Mouse (Mus musculus) cerebellum, adult 2 months (tissue): ENCODE data around the gene Nr1h2. TPM values are rescaled to one million over a fixed set of nuclear protein-coding genes. Genes with fewer than 3 reads are reported as not detected.
A peak's percentile ranks its signal among the peaks of the same experiment; 100 is the strongest.

Experiments used
- DNase-seq, 2 experiments: peaks; one replicate each; pipeline ENCODE4 v3.0.0; 2021
- H3K27ac ChIP-seq: fragments of 200-500 bp; 2 replicates; pipeline ENCODE4 v1.5.1; 2012; ENCODE audit warnings: low read length, control low read depth, inconsistent platforms; ENCODE audit not compliant: insufficient read depth
- H3K27me3 ChIP-seq: fragments of 200-500 bp; 2 replicates; pipeline ENCODE4 v1.6.1; 2012; ENCODE audit warnings: inconsistent platforms, mild to moderate bottlenecking, low read length, moderate library complexity; ENCODE audit not compliant: control insufficient read depth, insufficient read depth
- H3K4me1 ChIP-seq: fragments of 200-500 bp; 2 replicates; pipeline ENCODE4 v1.6.1; 2011; ENCODE audit warnings: low read length; ENCODE audit not compliant: control insufficient read depth, insufficient read depth
- H3K4me3 ChIP-seq: fragments of 200-500 bp; replicated peaks from 2 replicates; pipeline ENCODE3; 2011; ENCODE audit warnings: mild to moderate bottlenecking, low read depth, low read length, control low read depth; ENCODE audit not compliant: insufficient read depth
- CTCF ChIP-seq: fragments of 200-500 bp; IDR thresholded peaks from 2 replicates; pipeline ENCODE4 v1.5.1; 2011; ENCODE audit warnings: low read depth, mild to moderate bottlenecking, control low read depth, low read length, moderate library complexity, borderline replicate concordance; ENCODE audit not compliant: insufficient read depth
- POLR2A ChIP-seq: fragments of 200-500 bp; IDR thresholded peaks from 2 replicates; pipeline ENCODE4 v1.6.1; 2011; ENCODE audit warnings: low read length, control low read depth, borderline replicate concordance; ENCODE audit not compliant: insufficient read depth
- WGBS: fragments of 180-500 bp; shearing (Covaris S2); methylation state at CpG from one replicate; pipeline ENCODE4 v1.1.7; 2018; 5-methylcytosine and 5-hydroxymethylcytosine counted together
- polyA plus RNA-seq: library from polyadenylated mRNA; depleted of rRNA; stranded (reverse); fragments of >200 nt; gene quantifications from 2 replicates; pipeline ENCODE4 v1.2.3, GENCODE M21; 2012; rRNA removed

The Nr1h2 gene
- polyA plus RNA-seq = 106 and 109 TPM in 2 replicates

DNA sequence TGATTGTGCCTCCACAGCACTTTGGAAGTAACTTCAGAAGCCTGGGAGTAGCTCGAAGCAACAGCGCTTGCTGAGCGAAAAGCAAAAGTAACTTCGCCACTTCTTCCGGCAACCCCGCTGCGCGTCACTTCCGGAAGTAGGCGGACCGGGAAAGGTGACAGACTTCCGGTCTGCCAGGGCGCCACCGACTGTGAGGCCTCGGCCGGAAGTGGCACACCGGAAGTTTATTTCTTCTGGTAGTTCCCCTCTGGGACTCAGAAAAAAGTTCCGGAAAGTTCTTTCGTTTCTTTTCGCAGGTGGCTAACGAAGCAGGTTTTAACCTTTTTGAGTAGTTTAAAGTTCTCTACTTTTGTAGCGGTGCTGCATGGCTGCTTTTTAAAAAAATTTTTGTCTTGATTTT lies at the start of gene Nr1h2:
Nr1h2 (minus strand) TSS at position 126 of the 400 bp plus-strand sequence.
- TF ChIP-seq POLR2A (peak; percentile 68; the same call in 1 of the 2 replicates), CTCF (no peak)
- Histone ChIP-seq H3K4me1 (no peaks in the 10 kb centered on the region), H3K27ac (peak within 1 kb of the TSS; percentile 64; the same call in 1 of the 2 replicates), H3K27me3 (no peaks in the 10 kb centered on the region), H3K4me3 (peak within 1 kb of the TSS; percentile 98)
- WGBS = under 1% methylated on average over 22 of the region's 22 CpGs
- DNase-seq = peak; percentile 95

DNA sequence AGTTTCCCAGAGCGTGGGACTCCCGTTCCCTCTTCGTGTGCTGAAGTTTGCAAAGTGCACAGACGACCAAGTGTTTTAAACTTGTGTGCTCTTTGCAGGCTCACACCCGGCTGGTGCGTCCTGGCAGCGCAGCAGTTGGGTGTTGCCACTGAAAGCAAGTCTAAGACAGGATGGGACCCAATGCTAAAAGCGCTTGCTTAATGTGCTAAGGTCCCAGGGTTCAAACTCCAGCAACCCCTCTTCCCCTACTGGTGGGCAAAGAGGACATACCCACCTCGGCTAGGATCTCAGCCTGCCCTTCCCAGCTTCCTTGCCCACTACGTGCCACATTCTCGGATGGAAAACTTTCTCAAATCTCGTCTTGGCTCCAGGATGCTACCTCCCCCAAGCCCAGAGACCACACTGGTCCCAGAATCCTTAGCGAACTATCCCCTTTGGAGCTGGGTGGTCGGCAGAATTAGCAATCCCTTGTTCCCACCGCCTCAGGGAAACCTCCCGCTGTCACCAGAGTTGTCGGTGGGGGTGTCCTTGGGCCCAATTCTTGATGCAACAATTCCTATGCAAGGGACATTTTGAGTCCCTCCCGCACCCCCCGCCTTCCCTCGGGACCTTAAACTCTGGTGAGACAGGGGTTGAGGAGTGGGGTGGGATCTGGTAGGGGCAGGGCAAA lies 49.6 kb upstream of the Nr1h2 start:
- H3K27me3 ChIP-seq = no peaks in the 10 kb centered on the region
- TF ChIP-seq POLR2A (0 out of 2 replicates have a peak, but pooled peaks have one; percentile 12), CTCF (no peak)
- peaks cover 57% of the 10 kb centered on the region for H3K4me1 ChIP-seq
- peak overlapping the region; percentile 32 for H3K27ac ChIP-seq
- peak; percentile 41 to 57 for DNase-seq
- H3K4me3 ChIP-seq = no peak overlapping the region
- 11% methylated on average over 20 of the region's 20 CpGs for WGBS

DNA sequence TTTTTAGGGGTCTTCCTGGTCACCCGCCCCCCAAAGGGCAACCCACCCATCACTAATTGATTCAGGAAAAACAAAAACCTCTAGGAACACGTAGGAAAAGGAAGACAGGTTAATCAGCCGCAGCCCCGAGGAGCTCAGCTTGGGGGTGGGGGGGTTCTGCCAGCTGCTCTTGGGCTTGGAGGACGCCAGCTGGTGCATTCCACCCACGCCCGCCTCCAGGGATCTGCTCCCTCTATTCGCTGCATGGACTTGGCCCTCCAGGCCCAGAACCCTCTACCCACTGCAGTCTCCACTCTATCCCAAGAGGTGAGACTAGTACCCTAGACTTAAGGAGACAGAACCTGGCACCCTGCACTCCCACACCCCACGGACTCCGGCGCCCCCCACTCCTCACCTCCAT lies 48.7 kb upstream of the Nr1h2 start:
- DNase-seq = peak; percentile 81 to 85
- H3K27me3 ChIP-seq = no peaks in the 10 kb centered on the region
- H3K27ac ChIP-seq = peak overlapping the region; percentile 91
- no peak overlapping the region for H3K4me3 ChIP-seq
- WGBS = 5% methylated on average over 11 of the region's 11 CpGs
- TF ChIP-seq POLR2A (0 out of 2 replicates have a peak, but pooled peaks have one; percentile 7), CTCF (no peak)
- peaks cover 66% of the 10 kb centered on the region for H3K4me1 ChIP-seq

DNA sequence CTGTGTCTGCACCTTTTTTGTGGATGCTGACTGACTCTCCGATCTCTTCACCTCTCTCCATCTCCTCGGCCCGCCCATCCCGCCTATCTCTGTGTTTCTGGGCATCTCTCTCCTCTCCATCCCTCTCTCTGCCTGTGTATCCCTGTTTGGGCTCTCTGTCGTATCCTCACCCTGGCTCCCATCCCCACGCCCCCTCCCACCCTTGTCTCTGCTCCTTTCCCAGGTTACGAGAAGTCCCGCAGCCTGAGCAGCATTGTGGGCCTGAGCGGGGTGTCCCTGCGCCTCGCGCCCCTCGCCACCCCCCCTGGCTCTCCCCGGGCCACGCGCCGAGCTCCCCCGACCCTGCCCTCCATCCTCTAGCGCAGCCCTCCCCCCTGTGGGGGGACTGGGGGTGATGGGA lies 47.9 kb upstream of the Nr1h2 start:
- no peaks in the 10 kb centered on the region for H3K27me3 ChIP-seq
- peak in 1 of 2 experiments; percentile 50 for DNase-seq
- H3K4me1 ChIP-seq = peaks cover 68% of the 10 kb centered on the region
- H3K4me3 ChIP-seq = no peak overlapping the region
- WGBS = 21% methylated on average over 19 of the region's 19 CpGs
- TF ChIP-seq POLR2A = no peak
- TF ChIP-seq CTCF = no peak
- no peak overlapping the region for H3K27ac ChIP-seq

DNA sequence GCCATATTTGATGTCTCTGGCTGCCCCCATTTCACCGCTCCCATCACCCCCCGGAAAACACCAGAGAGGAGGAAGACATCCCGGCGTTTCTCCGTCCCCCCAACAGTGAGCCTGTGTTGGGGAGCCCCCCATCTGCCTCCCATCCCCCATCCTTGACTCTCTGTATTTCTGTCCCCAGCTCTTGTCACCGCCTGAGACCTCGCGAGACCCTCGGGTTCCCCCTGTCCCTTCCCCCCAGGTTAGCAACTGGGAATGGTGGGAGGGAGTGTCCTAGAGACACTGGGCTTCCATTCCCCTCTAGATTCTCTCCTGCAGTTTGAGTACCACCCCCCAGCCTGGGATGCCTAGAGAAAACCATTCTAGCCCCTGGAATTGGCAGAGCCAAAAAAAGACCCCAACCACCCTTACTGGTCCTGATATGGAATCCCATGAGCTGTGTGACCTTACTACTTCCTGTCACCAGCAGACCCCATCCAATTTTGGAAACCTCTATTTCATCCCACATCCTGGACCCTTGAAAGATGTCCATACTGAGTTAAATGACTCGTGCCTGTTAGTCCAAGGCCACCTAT lies 47.0 kb upstream of the Nr1h2 start:
- Histone ChIP-seq H3K27ac (no peak overlapping the region; the same call in 1 of the 2 replicates), H3K4me3 (no peak overlapping the region), H3K4me1 (peaks cover 69% of the 10 kb centered on the region), H3K27me3 (no peaks in the 10 kb centered on the region)
- TF ChIP-seq POLR2A (no peak), CTCF (no peak)
- 77% methylated on average over 10 of the region's 10 CpGs for WGBS
- DNase-seq = peak in 1 of 2 experiments; percentile 20

DNA sequence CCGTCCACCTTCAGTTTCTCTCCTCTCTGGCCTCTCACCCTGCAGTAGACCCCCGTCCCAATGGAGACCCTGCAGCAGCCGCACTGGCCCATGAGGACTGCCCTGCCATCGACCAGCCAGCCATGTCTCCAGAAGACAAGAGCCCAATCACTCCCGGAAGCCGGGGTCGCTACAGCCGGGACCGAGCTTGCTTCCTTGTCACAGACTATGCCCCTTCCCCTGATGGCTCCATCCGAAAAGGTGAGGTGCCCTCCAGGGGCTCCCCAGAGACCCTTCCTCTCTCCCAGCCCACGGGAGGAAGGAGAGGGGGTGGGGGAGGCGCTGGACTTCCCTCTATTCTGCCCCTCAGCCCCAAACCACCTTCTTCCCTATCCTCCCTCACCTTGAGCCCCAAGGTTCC lies 44.6 kb upstream of the Nr1h2 start:
- peaks cover 73% of the 10 kb centered on the region for H3K4me1 ChIP-seq
- no peak overlapping the region for H3K4me3 ChIP-seq
- no peak overlapping the region for H3K27ac ChIP-seq
- 79% methylated on average over 12 of the region's 12 CpGs for WGBS
- peak in 1 of 2 experiments; percentile 43 for DNase-seq
- TF ChIP-seq POLR2A (no peak), CTCF (no peak)
- no peaks in the 10 kb centered on the region for H3K27me3 ChIP-seq

DNA sequence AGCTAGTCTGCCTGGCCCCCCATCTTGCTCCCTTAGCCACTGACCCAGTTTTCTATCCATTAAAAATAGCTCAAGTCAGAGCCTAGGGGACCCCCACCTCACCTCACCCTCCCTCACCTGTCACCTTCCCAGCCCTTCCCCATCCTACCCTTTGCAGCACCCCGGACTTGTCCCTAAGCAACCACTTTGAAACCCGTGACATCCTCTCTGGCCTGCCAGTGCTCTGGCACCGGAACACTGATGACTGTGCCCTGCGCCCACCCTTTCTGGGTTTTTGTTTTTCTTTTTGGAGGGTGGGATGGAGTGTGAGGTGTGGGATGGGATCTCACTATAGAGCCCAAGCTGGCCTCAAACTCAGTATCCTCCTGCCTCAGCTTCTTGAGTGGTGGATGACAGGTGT lies 43.9 kb upstream of the Nr1h2 start:
- DNase-seq = no peak
- Histone ChIP-seq H3K4me3 (no peak overlapping the region), H3K27ac (peak overlapping the region; percentile 38), H3K4me1 (peaks cover 66% of the 10 kb centered on the region), H3K27me3 (no peaks in the 10 kb centered on the region)
- TF ChIP-seq CTCF (no peak), POLR2A (no peak)
- 37% methylated on average over 4 of the region's 4 CpGs for WGBS

DNA sequence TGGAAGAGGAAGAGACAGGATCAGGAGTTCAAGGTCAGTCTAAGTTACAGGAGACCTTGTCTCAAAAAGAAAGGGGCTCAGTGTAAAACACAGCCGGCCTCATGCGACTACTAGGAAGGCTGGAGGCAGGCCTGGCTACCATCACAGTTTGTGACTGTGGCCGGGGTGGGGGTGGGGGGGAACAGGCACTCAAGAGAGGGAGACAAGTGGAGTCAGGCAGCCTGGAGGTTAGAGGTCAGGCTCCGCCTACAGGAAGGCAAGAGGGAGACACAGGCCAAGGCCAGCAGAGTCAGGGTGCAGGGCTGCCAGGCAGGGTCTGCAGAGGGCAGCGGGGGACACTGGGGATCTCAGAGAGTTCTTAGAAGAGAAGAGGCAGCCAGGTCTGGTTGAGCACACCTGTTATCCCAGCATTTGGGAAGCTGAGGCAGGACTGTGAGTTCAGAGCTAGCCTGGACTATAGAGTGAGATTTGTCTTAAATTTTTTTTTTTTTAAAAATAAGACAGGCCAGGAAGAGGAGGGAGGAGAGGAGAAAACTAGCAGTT lies 43.3 kb upstream of the Nr1h2 start:
- Histone ChIP-seq H3K4me3 (no peak overlapping the region), H3K4me1 (peaks cover 60% of the 10 kb centered on the region), H3K27me3 (no peaks in the 10 kb centered on the region), H3K27ac (no peak overlapping the region)
- DNase-seq = peak; percentile 44
- TF ChIP-seq CTCF = no peak
- TF ChIP-seq POLR2A = 0 out of 2 replicates have a peak, but pooled peaks have one; percentile 11
- WGBS = 42% methylated on average over 5 of the region's 5 CpGs
